Mouse (Mus musculus) E14TG2a.4 (cell line): ENCODE measurements around the gene Lasp1.
"Not testable (repeated sequence)": the region's sequence is repeated elsewhere in the genome, so short reads cannot be mapped to it uniquely, and the experiment has no call there.

ENCODE experiments used
- H3K27me3 ChIP-seq: 2 replicates; pipeline ENCODE4 v1.6.1; 2014; ENCODE audit warnings: low read length, control low read depth; ENCODE audit not compliant: insufficient read depth
- H3K36me3 ChIP-seq: 2 replicates; pipeline ENCODE4 v1.6.1; 2014; ENCODE audit warnings: low read length, control low read depth; ENCODE audit not compliant: insufficient read depth
- H3K4me1 ChIP-seq: replicated peaks from 2 replicates; pipeline ENCODE4 v1.6.1; 2014; ENCODE audit warnings: low read depth, low read length, control low read depth
- H3K4me3 ChIP-seq: replicated peaks from 2 replicates; pipeline ENCODE4 v1.5.1; 2014; ENCODE audit warnings: mild to moderate bottlenecking, low read length
- H3K9me3 ChIP-seq: 2 replicates; pipeline ENCODE4 v1.6.1; 2014; ENCODE audit warnings: low read length, control low read depth
- CTCF ChIP-seq: conservative IDR thresholded peaks from 2 replicates; pipeline ENCODE4 v1.5.1; 2014; ENCODE audit warnings: low read length
- NANOG ChIP-seq: IDR thresholded peaks from 2 replicates; pipeline ENCODE4 v1.6.1; 2014; ENCODE audit warnings: borderline replicate concordance, low read length, mixed read lengths
- POU5F1 ChIP-seq: IDR thresholded peaks from 2 replicates; pipeline ENCODE4 v1.6.1; 2014; ENCODE audit warnings: low read length, borderline replicate concordance

Gene Lasp1

DNA sequence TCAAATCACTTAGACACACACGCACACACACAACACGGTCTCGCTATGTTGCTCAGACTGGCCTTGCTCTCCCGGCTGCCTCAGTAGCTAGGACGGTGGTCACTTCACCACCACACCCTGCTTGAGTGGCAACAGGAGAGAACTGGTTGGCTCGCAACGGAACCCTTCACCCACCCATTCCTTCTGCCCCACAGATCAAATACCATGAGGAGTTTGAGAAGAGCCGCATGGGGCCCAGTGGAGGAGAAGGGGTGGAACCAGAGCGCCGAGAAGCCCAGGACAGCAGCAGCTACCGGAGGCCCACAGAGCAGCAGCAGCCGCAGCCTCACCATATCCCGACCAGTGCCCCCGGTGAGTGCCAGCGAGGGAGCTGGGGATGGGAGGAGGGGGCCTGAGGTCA lies 34.6 kb downstream of the Lasp1 start:
- Histone ChIP-seq H3K9me3 (no peaks in the 10 kb centered on the region), H3K36me3 (peaks cover 98% of the 10 kb centered on the region), H3K27me3 (no peaks in the 10 kb centered on the region), H3K4me3 (no peak overlapping the region), H3K4me1 (peaks cover 99% of the 10 kb centered on the region)
- TF ChIP-seq POU5F1 (no peak), NANOG (no peak), CTCF (no peak)

DNA sequence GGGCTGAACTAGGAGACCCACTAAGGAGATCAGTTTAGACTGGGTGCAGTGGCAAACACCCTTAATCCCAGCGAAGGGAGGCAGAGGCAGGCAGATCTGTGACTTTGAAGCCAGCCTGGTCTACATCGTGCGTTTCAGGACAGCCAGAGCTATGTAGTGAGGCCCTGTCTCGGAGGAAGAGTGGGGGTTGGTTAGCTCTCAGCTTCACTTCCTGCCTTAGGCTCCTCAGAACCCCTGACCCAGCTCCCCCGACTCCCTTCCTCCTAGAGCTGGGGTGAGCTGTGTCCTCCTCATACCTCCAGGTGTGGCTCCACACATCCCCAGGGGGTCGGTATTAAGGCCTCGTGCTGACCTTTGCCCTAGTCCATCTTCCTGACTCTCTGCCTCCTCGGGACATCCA lies 37.7 kb downstream of the Lasp1 start:
- H3K9me3 ChIP-seq, result no peaks in the 10 kb centered on the region
- TF ChIP-seq NANOG, result no peak
- no peak for TF ChIP-seq POU5F1
- TF ChIP-seq CTCF, result no peak
- H3K4me3 ChIP-seq, result no peak overlapping the region
- peaks cover 95% of the 10 kb centered on the region for H3K4me1 ChIP-seq
- peaks cover 73% of the 10 kb centered on the region for H3K36me3 ChIP-seq
- H3K27me3 ChIP-seq, result no peaks in the 10 kb centered on the region

DNA sequence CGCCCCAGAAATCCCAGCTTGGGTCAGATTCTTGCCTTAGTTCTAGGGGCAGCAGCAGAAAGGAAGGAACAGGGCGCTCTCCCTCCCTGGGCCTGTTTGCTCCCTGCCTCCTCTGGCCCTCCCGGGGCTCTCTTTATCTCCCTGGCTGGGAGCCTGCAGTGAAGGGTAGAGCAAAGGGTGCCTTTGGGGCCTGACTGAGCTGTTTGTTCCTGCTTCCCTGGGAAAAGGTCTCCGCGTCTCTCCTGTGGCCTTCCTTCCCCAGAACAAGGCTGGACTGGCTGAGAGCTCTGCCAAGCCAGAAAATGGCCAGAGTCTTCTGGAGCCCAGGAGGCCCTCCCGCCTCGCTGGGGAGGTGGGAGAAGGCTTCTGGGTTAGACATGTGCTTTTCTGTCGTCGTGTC lies 38.3 kb downstream of the Lasp1 start:
- Histone ChIP-seq H3K36me3 (peaks cover 68% of the 10 kb centered on the region), H3K4me1 (peaks cover 95% of the 10 kb centered on the region)
- not testable (repeated sequence) for H3K27me3 ChIP-seq, H3K9me3 ChIP-seq, H3K4me3 ChIP-seq

DNA sequence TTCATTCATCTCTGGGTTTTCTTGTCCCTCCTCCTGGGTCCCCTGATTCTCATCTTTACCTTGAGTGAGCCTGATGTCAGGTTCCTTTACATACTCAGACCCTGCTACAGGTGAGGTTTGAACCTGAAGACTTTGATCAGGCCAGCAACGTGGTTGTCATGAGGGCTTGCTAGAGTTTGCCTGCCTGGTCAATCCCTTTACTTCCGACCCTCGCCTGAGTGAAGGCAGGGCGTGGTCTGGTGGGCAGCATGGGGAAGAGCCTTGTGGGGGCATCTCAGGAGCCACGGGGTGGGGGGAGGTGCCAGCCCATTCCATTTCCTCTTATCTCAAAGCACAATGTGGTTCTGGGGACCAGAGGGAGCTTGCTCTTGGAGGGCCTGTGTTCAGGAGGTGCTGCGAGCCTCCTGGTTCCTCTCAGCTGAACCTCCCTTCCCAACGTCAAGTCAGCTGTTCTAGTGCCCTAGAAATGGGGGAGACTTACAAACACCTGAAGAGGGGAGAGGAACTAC lies 38.9 kb downstream of the Lasp1 start:
- Histone ChIP-seq H3K4me1 (peaks cover 94% of the 10 kb centered on the region), H3K4me3 (no peak overlapping the region), H3K27me3 (no peaks in the 10 kb centered on the region), H3K36me3 (peaks cover 61% of the 10 kb centered on the region), H3K9me3 (no peaks in the 10 kb centered on the region)
- TF ChIP-seq NANOG (no peak), POU5F1 (no peak), CTCF (no peak)

DNA sequence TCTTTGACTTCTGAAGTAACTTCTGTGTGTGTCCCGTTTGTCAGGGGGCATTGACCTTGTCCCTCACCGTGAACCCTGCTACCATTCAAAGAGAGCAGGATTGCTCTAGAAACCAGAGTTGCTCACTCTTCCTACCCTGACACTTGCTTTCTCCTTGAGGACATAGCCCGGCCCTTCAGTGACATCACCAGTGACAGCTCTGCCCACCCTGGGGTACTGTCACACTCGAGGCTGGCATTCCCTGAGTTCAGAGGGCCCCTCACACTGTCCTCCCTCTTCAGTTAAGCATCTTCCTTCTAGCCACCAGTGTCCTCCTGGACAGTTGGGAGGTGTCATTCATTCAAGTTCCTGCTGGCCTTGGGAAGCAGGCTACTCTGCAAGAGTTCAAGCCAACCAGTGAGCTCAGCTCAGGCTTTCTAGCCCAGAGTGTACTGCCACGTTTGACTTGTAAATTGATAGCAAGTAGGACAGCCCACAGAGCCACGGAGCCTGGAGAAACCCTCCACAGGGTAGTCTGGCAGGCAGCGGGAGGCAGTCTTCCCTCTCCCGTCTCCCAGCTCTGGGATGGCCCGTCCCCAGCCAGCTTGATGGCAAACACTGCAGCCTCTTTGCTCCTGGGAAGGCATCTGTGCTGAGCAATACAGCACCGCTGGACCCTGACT lies 40.1 kb downstream of the Lasp1 start:
- Histone ChIP-seq H3K9me3 (no peaks in the 10 kb centered on the region), H3K27me3 (no peaks in the 10 kb centered on the region), H3K36me3 (peaks cover 49% of the 10 kb centered on the region), H3K4me3 (peak overlapping the region; percentile 43), H3K4me1 (peaks cover 88% of the 10 kb centered on the region)
- no peak for TF ChIP-seq NANOG
- no peak for TF ChIP-seq CTCF
- no peak for TF ChIP-seq POU5F1

DNA sequence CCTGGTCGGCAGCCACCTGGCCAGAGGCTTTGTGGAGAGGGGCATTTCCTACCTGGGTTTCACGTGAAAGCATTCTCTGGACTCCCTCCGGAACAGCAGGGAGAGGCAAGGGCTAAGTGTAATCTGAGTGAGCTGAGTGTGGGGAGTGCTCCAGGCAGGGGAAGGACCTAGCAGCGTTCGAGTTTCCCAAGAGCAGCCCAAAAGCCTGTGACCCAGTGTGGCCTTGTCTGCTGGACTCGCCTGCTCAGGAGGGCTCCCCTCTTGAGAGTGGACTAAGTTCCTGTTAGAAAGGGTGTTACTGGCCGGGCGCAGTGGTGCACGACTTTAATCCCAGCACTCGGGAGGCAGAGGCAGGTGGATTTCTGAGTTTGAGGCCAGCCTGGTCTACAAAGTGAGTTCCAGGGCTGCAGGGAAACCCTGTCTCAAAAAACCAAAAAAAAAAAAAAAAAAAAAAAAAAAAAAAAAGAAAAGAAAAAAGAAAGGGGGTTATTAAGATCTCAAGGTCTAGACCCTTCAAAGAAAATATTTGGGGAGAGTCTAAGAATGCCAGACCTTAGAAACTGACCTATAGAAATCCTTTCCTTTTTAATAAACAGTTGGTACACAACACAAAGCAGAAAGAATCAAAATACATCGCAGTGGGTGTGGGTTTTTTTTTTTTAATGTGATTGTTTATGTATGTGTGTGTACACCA lies 40.8 kb downstream of the Lasp1 start:
- H3K9me3 ChIP-seq, result no peaks in the 10 kb centered on the region
- no peak for TF ChIP-seq CTCF
- no peak for TF ChIP-seq POU5F1
- no peak for TF ChIP-seq NANOG

DNA sequence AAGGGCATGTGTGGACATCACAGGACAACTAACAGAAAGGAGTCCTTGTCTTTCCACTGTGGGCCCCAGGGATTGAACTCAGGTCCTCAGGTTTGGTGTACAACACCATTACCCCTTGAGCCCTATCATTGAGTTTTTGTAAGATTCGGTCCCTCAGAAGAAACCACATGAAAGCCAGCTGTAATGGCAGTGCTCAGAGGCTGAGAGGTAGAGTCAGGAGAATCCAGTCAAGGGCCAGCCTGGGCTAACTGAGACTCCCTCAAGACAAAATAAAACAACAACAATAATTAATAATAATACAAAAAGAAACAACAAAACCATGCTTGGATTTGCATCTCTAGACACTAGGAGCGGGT lies 41.3 kb downstream of the Lasp1 start:
- Histone ChIP-seq H3K27me3 (no peaks in the 10 kb centered on the region), H3K4me3 (no peak overlapping the region; the same call in 1 of the 2 replicates), H3K9me3 (no peaks in the 10 kb centered on the region), H3K36me3 (peaks cover 37% of the 10 kb centered on the region), H3K4me1 (peaks cover 76% of the 10 kb centered on the region)
- TF ChIP-seq NANOG (no peak), CTCF (no peak)

More for the DNA sequence above, 40.8 kb downstream of the Lasp1 start:
- Histone ChIP-seq H3K4me1 (peaks cover 82% of the 10 kb centered on the region), H3K36me3 (peaks cover 42% of the 10 kb centered on the region), H3K4me3 (peak overlapping the region; percentile 43), H3K27me3 (no peaks in the 10 kb centered on the region)

DNA sequence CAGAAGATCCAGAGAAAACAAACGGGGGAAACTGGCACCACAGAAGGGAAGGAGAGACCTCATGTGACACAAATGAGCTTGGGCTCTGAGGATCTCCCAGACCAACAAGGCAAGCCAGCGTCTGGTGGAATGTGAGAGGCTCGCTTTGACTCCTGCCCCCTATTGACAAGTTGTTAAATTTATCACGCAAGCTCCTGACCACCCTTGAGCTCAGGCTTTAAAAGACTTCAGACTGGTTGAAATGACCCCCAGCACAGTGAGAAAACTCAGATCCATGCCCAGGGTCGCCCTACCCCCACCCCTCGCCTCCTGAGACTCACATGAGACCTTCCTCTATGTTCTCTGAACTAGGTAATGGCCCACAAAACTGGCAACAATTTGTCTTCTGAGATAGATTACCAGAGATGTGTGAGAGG lies 41.7 kb downstream of the Lasp1 start, which contains the start of gene B230217C12Rik:
Gene B230217C12Rik, plus strand, starts transcription at position 242 of the 416 bp plus-strand sequence.
- no peaks in the 10 kb centered on the region for H3K9me3 ChIP-seq
- no peaks in the 10 kb centered on the region for H3K27me3 ChIP-seq
- H3K36me3 ChIP-seq, result peaks cover 33% of the 10 kb centered on the region
- peaks cover 72% of the 10 kb centered on the region for H3K4me1 ChIP-seq
- H3K4me3 ChIP-seq, result peak within 1 kb of the TSS; percentile 85
- no peak for TF ChIP-seq POU5F1
- peak; percentile 30 for TF ChIP-seq CTCF

DNA sequence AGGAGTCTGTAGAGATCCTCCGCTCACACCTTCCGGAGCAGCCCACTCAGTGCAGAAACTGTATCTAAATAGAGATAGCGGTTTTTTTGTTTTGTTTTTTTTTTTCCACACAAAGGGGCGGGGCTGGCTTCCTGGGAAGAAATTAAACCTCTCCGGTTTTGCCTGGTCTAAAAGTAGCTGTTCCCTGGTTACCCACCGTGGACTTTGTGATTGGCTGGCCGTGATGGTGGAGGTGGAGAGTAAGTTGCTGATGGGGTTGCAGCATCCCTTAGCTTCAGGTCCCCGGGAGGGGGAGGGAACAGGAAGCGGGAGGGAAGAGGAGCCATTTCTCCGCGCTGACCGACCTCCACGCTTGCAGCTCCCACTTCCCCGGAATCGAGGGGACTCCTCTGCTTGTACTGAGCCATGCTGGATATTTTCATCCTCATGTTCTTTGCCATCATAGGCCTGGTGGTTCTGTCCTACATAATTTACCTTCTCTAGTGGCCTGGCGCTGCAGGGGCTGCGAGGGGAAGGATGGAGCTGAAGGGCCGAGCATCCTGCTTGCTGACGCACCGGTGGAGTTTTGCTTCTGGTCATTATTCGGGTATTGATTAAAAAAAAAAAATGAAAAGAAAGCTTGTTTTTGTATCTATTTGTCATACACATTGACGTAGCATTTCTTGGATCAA lies 42.3 kb downstream of the Lasp1 start:
- Histone ChIP-seq H3K4me1 (peaks cover 66% of the 10 kb centered on the region), H3K36me3 (peaks cover 27% of the 10 kb centered on the region), H3K4me3 (peak overlapping the region; percentile 85), H3K27me3 (no peaks in the 10 kb centered on the region), H3K9me3 (no peaks in the 10 kb centered on the region)
- TF ChIP-seq NANOG, result no peak
- no peak for TF ChIP-seq CTCF
- TF ChIP-seq POU5F1, result no peak
